Mouse (Mus musculus) erythroblast, embryonic 14.5 days (primary cell): Measurements from ENCODE around the gene Fank1. TPM values are rescaled to one million over a fixed set of nuclear protein-coding genes. Genes with fewer than 3 reads are reported as not detected.

Experiments used
- H3K27me3 ChIP-seq: 2 replicates; pipeline ENCODE4 v1.6.1; 2012; ENCODE audit warnings: inconsistent platforms; ENCODE audit not compliant: control insufficient read depth
- H3K36me3 ChIP-seq: 2 replicates; pipeline ENCODE4 v1.6.1; 2012; ENCODE audit warnings: mild to moderate bottlenecking, inconsistent platforms; ENCODE audit not compliant: control insufficient read depth
- H3K4me1 ChIP-seq: 2 replicates; pipeline ENCODE4 v1.6.1; 2012; ENCODE audit warnings: inconsistent platforms; ENCODE audit not compliant: control insufficient read depth
- H3K4me3 ChIP-seq: replicated peaks from 2 replicates; pipeline ENCODE3; 2012; ENCODE audit warnings: moderate library complexity, mild to moderate bottlenecking, inconsistent platforms
- H3K9me3 ChIP-seq: 2 replicates; pipeline ENCODE4 v1.6.1; 2012; ENCODE audit warnings: low read length, inconsistent platforms, mixed read lengths; ENCODE audit not compliant: control insufficient read depth
- GATA1 ChIP-seq: IDR thresholded peaks from 2 replicates; pipeline ENCODE4 v1.6.1; 2012; ENCODE audit warnings: low read length, inconsistent platforms, mixed read lengths
- TAL1 ChIP-seq: IDR thresholded peaks from 3 replicates; pipeline ENCODE4 v1.6.1; 2012; ENCODE audit warnings: low read length, inconsistent platforms, mixed read lengths
- polyA plus RNA-seq: library from polyadenylated mRNA; stranded (reverse); fragments of >175 nt; gene quantifications from 2 replicates; pipeline ENCODE4 v1.2.3, GENCODE M21; 2012

Gene Fank1
- polyA plus RNA-seq, 1 experiment, result not detected

DNA sequence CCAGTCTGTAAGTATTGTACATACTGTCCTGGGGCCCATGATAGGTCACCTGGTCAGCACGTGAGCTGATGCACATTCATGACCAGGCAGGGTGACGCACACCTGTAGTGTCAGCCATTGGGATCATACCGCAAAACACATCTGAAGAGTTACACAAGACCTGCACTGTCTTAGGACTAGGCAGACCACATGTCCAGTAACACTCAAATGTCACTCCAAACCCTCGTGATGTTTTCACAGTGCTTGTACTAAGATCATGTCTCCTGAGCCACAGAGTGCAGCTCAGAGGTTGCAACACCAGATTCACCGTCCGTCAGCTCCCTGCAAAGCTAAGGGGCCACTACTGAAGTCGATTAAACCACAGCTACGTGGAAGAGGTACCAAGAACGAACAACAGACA, 114.6 kb downstream of the Fank1 start:
- Histone ChIP-seq H3K4me1 (no peaks in the 10 kb centered on the region), H3K9me3 (no peaks in the 10 kb centered on the region), H3K4me3 (no peak overlapping the region), H3K27me3 (no peaks in the 10 kb centered on the region), H3K36me3 (no peaks in the 10 kb centered on the region)
- TF ChIP-seq GATA1, result no peak

GRCm38 (mm10) chr7:133891796-133892195, 115.1 kb downstream of the Fank1 start:
- no peaks in the 10 kb centered on the region for H3K9me3 ChIP-seq
- H3K36me3 ChIP-seq, result no peaks in the 10 kb centered on the region
- TF ChIP-seq TAL1, result no peak
- TF ChIP-seq GATA1, result no peak
- H3K4me1 ChIP-seq, result no peaks in the 10 kb centered on the region
- H3K4me3 ChIP-seq, result no peak overlapping the region
- H3K27me3 ChIP-seq, result no peaks in the 10 kb centered on the region

DNA sequence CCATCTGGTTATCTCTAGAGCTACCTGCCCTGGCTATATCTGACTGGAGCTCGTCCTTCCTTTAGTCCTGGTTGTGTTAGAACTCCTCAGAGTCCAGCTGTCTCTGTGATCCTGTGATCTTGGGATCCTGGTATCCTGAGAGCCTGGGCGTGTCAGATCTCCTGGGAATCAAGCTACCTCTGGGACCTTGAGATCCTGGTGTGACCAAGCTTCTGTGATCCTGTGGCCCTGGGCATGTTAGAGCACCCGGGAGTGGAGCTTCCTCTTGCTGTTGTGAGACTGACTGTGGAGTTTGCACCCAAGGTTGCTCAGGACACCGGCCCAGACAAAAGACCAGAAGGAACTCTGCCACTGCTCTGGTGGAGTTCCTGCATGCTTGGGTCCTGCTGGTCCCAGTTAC, 122.7 kb downstream of the Fank1 start:
- TF ChIP-seq TAL1, result no peak
- TF ChIP-seq GATA1, result no peak
- Histone ChIP-seq H3K27me3 (no peaks in the 10 kb centered on the region), H3K9me3 (no peaks in the 10 kb centered on the region), H3K36me3 (no peaks in the 10 kb centered on the region), H3K4me3 (no peak overlapping the region), H3K4me1 (no peaks in the 10 kb centered on the region)

GRCm38 (mm10) chr7:133908966-133909365, 132.3 kb downstream of the Fank1 start:
- H3K9me3 ChIP-seq, result 0 out of 2 replicates have a peak, but pooled peaks cover 2% of the 10 kb centered on the region
- H3K4me1 ChIP-seq, result no peaks in the 10 kb centered on the region
- no peaks in the 10 kb centered on the region for H3K36me3 ChIP-seq
- TF ChIP-seq GATA1, result no peak
- no peak for TF ChIP-seq TAL1
- H3K27me3 ChIP-seq, result no peaks in the 10 kb centered on the region
- no peak overlapping the region for H3K4me3 ChIP-seq

GRCm38 (mm10) chr7:133909833-133910375, 133.2 kb downstream of the Fank1 start:
- H3K9me3 ChIP-seq, result 0 out of 2 replicates have a peak, but pooled peaks cover 2% of the 10 kb centered on the region
- no peak overlapping the region for H3K4me3 ChIP-seq
- no peaks in the 10 kb centered on the region for H3K4me1 ChIP-seq
- no peak for TF ChIP-seq GATA1
- TF ChIP-seq TAL1, result no peak
- H3K27me3 ChIP-seq, result no peaks in the 10 kb centered on the region
- H3K36me3 ChIP-seq, result no peaks in the 10 kb centered on the region

GRCm38 (mm10) chr7:133911881-133912280, 135.2 kb downstream of the Fank1 start:
- Histone ChIP-seq H3K9me3 (0 out of 2 replicates have a peak, but pooled peaks cover 2% of the 10 kb centered on the region), H3K27me3 (no peaks in the 10 kb centered on the region), H3K36me3 (no peaks in the 10 kb centered on the region), H3K4me3 (no peak overlapping the region), H3K4me1 (no peaks in the 10 kb centered on the region)
- TF ChIP-seq GATA1 (no peak), TAL1 (no peak)

GRCm38 (mm10) chr7:133916230-133916629, 139.6 kb downstream of the Fank1 start:
- H3K4me3 ChIP-seq, result no peak overlapping the region
- H3K36me3 ChIP-seq, result no peaks in the 10 kb centered on the region
- no peaks in the 10 kb centered on the region for H3K4me1 ChIP-seq
- H3K9me3 ChIP-seq, result no peaks in the 10 kb centered on the region
- TF ChIP-seq TAL1 (no peak), GATA1 (no peak)
- H3K27me3 ChIP-seq, result no peaks in the 10 kb centered on the region

DNA sequence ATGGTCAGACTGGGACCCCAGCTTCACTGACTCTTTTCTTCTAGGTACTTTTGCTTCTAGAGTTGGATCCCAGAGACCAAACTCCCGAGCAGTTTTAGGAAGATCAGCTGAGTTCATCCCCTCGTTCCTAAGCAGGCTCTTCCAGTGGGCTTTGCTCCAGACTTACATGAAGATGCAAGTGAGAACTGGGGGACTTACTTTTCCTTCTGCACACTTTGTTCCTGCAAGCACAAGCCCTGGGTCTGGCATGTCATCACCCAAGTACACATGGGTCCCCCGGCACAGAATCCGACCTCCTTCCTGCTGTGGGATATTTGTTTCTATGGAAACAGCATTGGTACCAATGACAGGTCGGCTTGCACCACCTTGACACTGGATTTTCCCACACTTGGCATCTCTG, 142.6 kb downstream of the Fank1 start:
- Histone ChIP-seq H3K9me3 (no peaks in the 10 kb centered on the region), H3K36me3 (no peaks in the 10 kb centered on the region), H3K4me1 (no peaks in the 10 kb centered on the region), H3K27me3 (no peaks in the 10 kb centered on the region), H3K4me3 (no peak overlapping the region)
- TF ChIP-seq GATA1, result no peak
- TF ChIP-seq TAL1, result no peak

DNA sequence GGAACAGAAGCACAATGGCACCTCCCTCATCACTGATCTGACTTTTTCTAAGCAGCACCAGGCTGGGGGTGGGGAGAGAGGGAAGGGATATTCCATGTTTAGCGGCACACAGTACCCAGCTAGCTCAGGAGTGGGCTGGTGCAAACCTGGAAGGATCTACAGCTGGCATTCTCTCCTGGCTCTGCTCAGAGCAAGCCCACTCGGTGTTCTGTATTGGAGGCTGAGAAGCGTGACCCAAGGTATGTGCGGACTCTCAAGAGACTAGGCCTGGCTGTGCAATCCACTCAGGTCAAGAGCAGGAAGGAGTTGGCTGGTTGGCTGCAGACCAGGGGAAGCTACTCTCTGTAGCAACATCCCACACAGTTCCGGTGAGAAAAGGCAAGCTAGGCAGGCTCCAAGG, 143.3 kb downstream of the Fank1 start:
- Histone ChIP-seq H3K36me3 (no peaks in the 10 kb centered on the region), H3K4me3 (no peak overlapping the region), H3K27me3 (no peaks in the 10 kb centered on the region), H3K4me1 (no peaks in the 10 kb centered on the region), H3K9me3 (no peaks in the 10 kb centered on the region)
- TF ChIP-seq TAL1 (no peak), GATA1 (no peak)

- Histone ChIP-seq H3K36me3 (no peaks in the 10 kb centered on the region), H3K4me1 (no peaks in the 10 kb centered on the region), H3K9me3 (no peaks in the 10 kb centered on the region), H3K4me3 (no peak overlapping the region), H3K27me3 (no peaks in the 10 kb centered on the region)
- TF ChIP-seq GATA1 (no peak), TAL1 (no peak)
These were observed 144.1 kb downstream of the Fank1 start for GRCm38 (mm10) chr7:133920724-133921123.
